Mouse (Mus musculus): ENCODE measurements around the gene Mapk1ip1. TPM values are rescaled to one million over a fixed set of nuclear protein-coding genes. Genes with fewer than 3 reads are reported as not detected.

The Mapk1ip1 gene
- polyA plus RNA-seq, 2 experiments, result 1.9 to 6.3 TPM

GRCm38 (mm10) chr7:138847316-138848027, 1.4 kb upstream of the Mapk1ip1 start:
- H3K4me1 ChIP-seq (replicated peaks; ENCODE audit: control insufficient read depth in 2 of 2, insufficient read depth in 2 of 2, low read length in 1 of 2), result peaks cover 13 to 21% of the 10 kb centered on the region in 2 experiments
- H3K4me2 ChIP-seq (ENCODE audit: low read depth), result peak overlapping the region; percentile 97
- H3K9me3 ChIP-seq (ENCODE audit: control insufficient read depth, low read length), result no peaks in the 10 kb centered on the region
- DNase-seq (ENCODE audit: low read depth in 3 of 3, low spot score in 3 of 3), result no peak
- no peak for ATAC-seq (ENCODE audit: insufficient read depth)
- WGBS (ENCODE audit: insufficient replicate concordance), result 33% methylated on average over 13 of the region's 13 CpGs
- H3K9ac ChIP-seq (replicated peaks), result peak overlapping the region; percentile 97
- peaks cover 9% of the 10 kb centered on the region for H3K36me3 ChIP-seq (replicated peaks; ENCODE audit: control insufficient read depth, insufficient read depth, low read depth)
- TF ChIP-seq EP300 (IDR thresholded peaks at IDR 0.05; ENCODE audit: low read depth) (no peak), CTCF (IDR thresholded peaks at IDR 0.05; ENCODE audit: low read depth) (no peak)
- peak overlapping the region; percentile 83 to 93 for H3K4me3 ChIP-seq (ENCODE audit: insufficient read depth in 1 of 2, low read depth in 2 of 2, low read length in 2 of 2)
- H3K27me3 ChIP-seq (ENCODE audit: control insufficient read depth, insufficient read depth, low read length), result no peaks in the 10 kb centered on the region
- 0 out of 2 replicates have a peak overlapping the region, but pooled peaks have one; percentile 13 for H3K27ac ChIP-seq

- WGBS (ENCODE audit: insufficient replicate concordance), result under 1% methylated on average over 55 of the region's 61 CpGs
Measured at GRCm38 (mm10) chr7:138846502-138846991, 474 bp upstream of the Mapk1ip1 start.

GRCm38 (mm10) chr7:138845111-138845510, 962 bp downstream of the Mapk1ip1 start:
- Histone ChIP-seq H3K4me2 (ENCODE audit: low read depth) (peak overlapping the region; percentile 97), H3K4me3 (ENCODE audit: insufficient read depth in 1 of 2, low read depth in 2 of 2, low read length in 2 of 2) (peak overlapping the region; percentile 83 to 93), H3K36me3 (replicated peaks; ENCODE audit: control insufficient read depth, insufficient read depth, low read depth) (peaks cover 4% of the 10 kb centered on the region), H3K4me1 (replicated peaks; ENCODE audit: control insufficient read depth in 2 of 2, insufficient read depth in 2 of 2, low read length in 1 of 2) (peaks cover 13 to 21% of the 10 kb centered on the region in 2 experiments), H3K27ac (no peak overlapping the region), H3K9me3 (ENCODE audit: control insufficient read depth, low read length) (no peaks in the 10 kb centered on the region), H3K9ac (replicated peaks) (peak overlapping the region; percentile 43; the same call in 1 of the 2 replicates), H3K27me3 (ENCODE audit: control insufficient read depth, insufficient read depth, low read length) (no peaks in the 10 kb centered on the region)
- ATAC-seq (ENCODE audit: insufficient read depth) (no peak), DNase-seq (ENCODE audit: low read depth in 3 of 3, low spot score in 3 of 3) (no peak)
- WGBS (ENCODE audit: insufficient replicate concordance), result 40% methylated on average over 8 of the region's 8 CpGs
- TF ChIP-seq CTCF (IDR thresholded peaks at IDR 0.05; ENCODE audit: low read depth), result no peak
- no peak for TF ChIP-seq EP300 (IDR thresholded peaks at IDR 0.05; ENCODE audit: low read depth)

More at GRCm38 (mm10) chr7:138846502-138846991, 474 bp upstream of the Mapk1ip1 start:
- TF ChIP-seq CTCF (IDR thresholded peaks at IDR 0.05; ENCODE audit: low read depth) (no peak), EP300 (IDR thresholded peaks at IDR 0.05; ENCODE audit: low read depth) (no peak)
- Histone ChIP-seq H3K4me1 (replicated peaks; ENCODE audit: control insufficient read depth in 2 of 2, insufficient read depth in 2 of 2, low read length in 1 of 2) (peaks cover 13 to 21% of the 10 kb centered on the region in 2 experiments), H3K36me3 (replicated peaks; ENCODE audit: control insufficient read depth, insufficient read depth, low read depth) (peaks cover 6% of the 10 kb centered on the region), H3K4me2 (ENCODE audit: low read depth) (peak overlapping the region; percentile 97), H3K4me3 (ENCODE audit: insufficient read depth in 1 of 2, low read depth in 2 of 2, low read length in 2 of 2) (peak overlapping the region; percentile 83 to 93), H3K27ac (peak overlapping the region; percentile 89), H3K9me3 (ENCODE audit: control insufficient read depth, low read length) (no peaks in the 10 kb centered on the region), H3K9ac (replicated peaks) (peak overlapping the region; percentile 97), H3K27me3 (ENCODE audit: control insufficient read depth, insufficient read depth, low read length) (no peaks in the 10 kb centered on the region)
- ATAC-seq (ENCODE audit: insufficient read depth), result peak; percentile 87
- peak in 2 of 3 experiments; percentile 35 to 43 for DNase-seq (ENCODE audit: low read depth in 3 of 3, low spot score in 3 of 3)

- no peak overlapping the region for H3K9ac ChIP-seq (replicated peaks)
Measured at GRCm38 (mm10) chr7:138843421-138843820, 2.7 kb downstream of the Mapk1ip1 start.

GRCm38 (mm10) chr7:138841436-138842151, 4.5 kb downstream of the Mapk1ip1 start:
- Histone ChIP-seq H3K4me1 (replicated peaks; ENCODE audit: control insufficient read depth in 2 of 2, insufficient read depth in 2 of 2, low read length in 1 of 2) (peaks cover 8 to 9% of the 10 kb centered on the region in 2 experiments), H3K4me3 (ENCODE audit: insufficient read depth in 1 of 2, low read depth in 2 of 2, low read length in 2 of 2) (no peak overlapping the region), H3K4me2 (ENCODE audit: low read depth) (no peak overlapping the region), H3K27me3 (ENCODE audit: control insufficient read depth, insufficient read depth, low read length) (no peaks in the 10 kb centered on the region), H3K9ac (replicated peaks) (no peak overlapping the region), H3K9me3 (ENCODE audit: control insufficient read depth, low read length) (no peaks in the 10 kb centered on the region), H3K36me3 (replicated peaks; ENCODE audit: control insufficient read depth, insufficient read depth, low read depth) (no peaks in the 10 kb centered on the region), H3K27ac (no peak overlapping the region)
- TF ChIP-seq CTCF (IDR thresholded peaks at IDR 0.05; ENCODE audit: low read depth) (no peak), EP300 (IDR thresholded peaks at IDR 0.05; ENCODE audit: low read depth) (no peak)
- DNase-seq (ENCODE audit: low read depth in 3 of 3, low spot score in 3 of 3) (no peak), ATAC-seq (ENCODE audit: insufficient read depth) (no peak)
- 70% methylated on average over 3 of the region's 3 CpGs for WGBS (ENCODE audit: insufficient replicate concordance)

More at GRCm38 (mm10) chr7:138843421-138843820, 2.7 kb downstream of the Mapk1ip1 start:
- Histone ChIP-seq H3K4me2 (ENCODE audit: low read depth) (no peak overlapping the region), H3K9me3 (ENCODE audit: control insufficient read depth, low read length) (no peaks in the 10 kb centered on the region), H3K4me1 (replicated peaks; ENCODE audit: control insufficient read depth in 2 of 2, insufficient read depth in 2 of 2, low read length in 1 of 2) (peaks cover 13 to 17% of the 10 kb centered on the region in 2 experiments), H3K36me3 (replicated peaks; ENCODE audit: control insufficient read depth, insufficient read depth, low read depth) (peaks cover 2% of the 10 kb centered on the region), H3K27me3 (ENCODE audit: control insufficient read depth, insufficient read depth, low read length) (no peaks in the 10 kb centered on the region), H3K27ac (no peak overlapping the region), H3K4me3 (ENCODE audit: insufficient read depth in 1 of 2, low read depth in 2 of 2, low read length in 2 of 2) (no peak overlapping the region)
- 70% methylated on average over 4 of the region's 4 CpGs for WGBS (ENCODE audit: insufficient replicate concordance)
- no peak for ATAC-seq (ENCODE audit: insufficient read depth)
- no peak for TF ChIP-seq CTCF (IDR thresholded peaks at IDR 0.05; ENCODE audit: low read depth)
- TF ChIP-seq EP300 (IDR thresholded peaks at IDR 0.05; ENCODE audit: low read depth), result no peak
- DNase-seq (ENCODE audit: low read depth in 3 of 3, low spot score in 3 of 3), result no peak

Measured in liver, embryonic 14.5 days (tissue).